In the genomic region with DNA sequence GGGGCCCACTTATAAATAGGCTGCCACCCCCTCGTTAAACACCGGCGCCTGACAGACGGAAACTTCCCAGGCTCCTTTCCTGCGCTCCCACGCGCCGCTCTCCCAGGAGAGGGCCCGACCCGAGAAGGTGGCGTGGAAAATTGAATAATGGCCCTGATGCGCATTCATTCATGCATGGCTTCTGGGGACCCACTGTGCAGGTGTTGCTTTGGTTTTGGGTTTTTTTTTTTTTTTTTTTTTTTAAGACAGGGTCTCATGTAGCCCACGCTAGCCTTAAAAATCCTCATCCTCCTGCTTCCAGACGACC, we compare ENCODE assay signal across 8 mouse cellular contexts. TPM values are rescaled to one million over a fixed set of nuclear protein-coding genes. Genes with fewer than 3 reads are reported as not detected.
DNase-seq lines count a peak whose midpoint lies in the region; ATAC-seq and TF ChIP-seq lines count a peak whose summit lies in the region.

No protein-coding gene starts in this region.

- no peak for TF ChIP-seq POLR2A in testis, adult 2 months (IDR thresholded peaks at IDR 0.05; ENCODE audit: control insufficient read depth, low read depth, low read length)
- TF ChIP-seq POLR2A in embryonic fibroblast, embryonic 13.5 days (IDR thresholded peaks at IDR 0.05; ENCODE audit: low read depth, low read length): no peak

- peak overlapping the region; percentile 89 for H3K4me2 ChIP-seq in intestine, embryonic 15.5 days (replicated peaks)
- peak overlapping the region; percentile 81 for H3K4me2 ChIP-seq in midbrain, postnatal 0 days (ENCODE audit: low read depth, low read length, poor library complexity, severe bottlenecking)

- peaks cover 10% of the 10 kb centered on the region for H3K4me1 ChIP-seq in testis, adult 2 months (ENCODE audit: control insufficient read depth, insufficient read depth, low read length)
- H3K4me1 ChIP-seq in embryonic fibroblast, embryonic 13.5 days (ENCODE audit: control insufficient read depth, insufficient read depth, low read length): no peaks in the 10 kb centered on the region
- H3K4me1 ChIP-seq in intestine, embryonic 15.5 days (replicated peaks): peaks cover 18% of the 10 kb centered on the region
- H3K4me1 ChIP-seq in midbrain, postnatal 0 days (ENCODE audit: insufficient read depth, low read length): no peaks in the 10 kb centered on the region

- under 1% methylated on average over 14 of the region's 14 CpGs for WGBS in intestine, embryonic 15.5 days
- WGBS in midbrain, postnatal 0 days: under 1% methylated on average over 14 of the region's 14 CpGs

- no peak for DNase-seq in testis, postnatal 14 days (ENCODE audit: low spot score)
- DNase-seq in midbrain, postnatal 0 days (ENCODE audit: low spot score): no peak
- no peak for DNase-seq in retina, postnatal 1 day
- no peak for DNase-seq in right cerebral cortex, postnatal 4 days
- no peak for DNase-seq in urinary bladder, postnatal 4 days (ENCODE audit: low spot score in 2 of 2)

- 0 out of 2 replicates have a peak, but pooled peaks cover 1% of the 10 kb centered on the region for H3K36me3 ChIP-seq in testis, adult 2 months (ENCODE audit: control insufficient read depth, insufficient read depth, low read length)
- no peaks in the 10 kb centered on the region for H3K36me3 ChIP-seq in intestine, embryonic 15.5 days
- H3K36me3 ChIP-seq in midbrain, postnatal 0 days (ENCODE audit: insufficient read depth, low read length): no peaks in the 10 kb centered on the region

- H3K9me3 ChIP-seq in intestine, embryonic 15.5 days: no peaks in the 10 kb centered on the region
- H3K9me3 ChIP-seq in midbrain, postnatal 0 days (ENCODE audit: low read length): no peaks in the 10 kb centered on the region

- H3K27ac ChIP-seq in testis, adult 2 months (ENCODE audit: control insufficient read depth, insufficient read depth, low read depth, low read length): no peak overlapping the region
- H3K27ac ChIP-seq in embryonic fibroblast, embryonic 13.5 days (ENCODE audit: insufficient read depth, low read length): no peak overlapping the region
- H3K27ac ChIP-seq in intestine, embryonic 15.5 days: peak overlapping the region; percentile 90
- no peak overlapping the region; the same call in 1 of the 2 replicates for H3K27ac ChIP-seq in midbrain, postnatal 0 days (ENCODE audit: low read depth, low read length)

- peak overlapping the region; percentile 95 for H3K4me3 ChIP-seq in testis, adult 2 months (ENCODE audit: control insufficient read depth, low read depth, low read length)
- peak overlapping the region; percentile 64 for H3K4me3 ChIP-seq in embryonic fibroblast, embryonic 13.5 days (ENCODE audit: insufficient read depth, low read length)
- peak overlapping the region; percentile 81 for H3K4me3 ChIP-seq in intestine, embryonic 15.5 days (replicated peaks)
- H3K4me3 ChIP-seq in midbrain, postnatal 0 days (ENCODE audit: low read depth, low read length): peak overlapping the region; percentile 87

- peak overlapping the region; percentile 81 for H3K9ac ChIP-seq in intestine, embryonic 15.5 days
- H3K9ac ChIP-seq in midbrain, postnatal 0 days (replicated peaks; ENCODE audit: low read length, poor library complexity, severe bottlenecking): peak overlapping the region; percentile 89

- ATAC-seq in intestine, embryonic 15.5 days: no peak
- no peak for ATAC-seq in midbrain, postnatal 0 days (ENCODE audit: low FRiP score)

- no peak for TF ChIP-seq CTCF in testis, adult 2 months (IDR thresholded peaks at IDR 0.05; ENCODE audit: control insufficient read depth, insufficient read depth, insufficient replicate concordance, low read depth, low read length)
- TF ChIP-seq CTCF in embryonic fibroblast, embryonic 13.5 days (IDR thresholded peaks at IDR 0.05; ENCODE audit: borderline replicate concordance, insufficient read depth, low read length): no peak
- TF ChIP-seq CTCF in midbrain, postnatal 0 days (IDR thresholded peaks at IDR 0.05): no peak

- no peaks in the 10 kb centered on the region for H3K27me3 ChIP-seq in testis, adult 2 months (ENCODE audit: control insufficient read depth, insufficient read depth, low read length)
- peaks cover 3% of the 10 kb centered on the region for H3K27me3 ChIP-seq in intestine, embryonic 15.5 days (replicated peaks)
- H3K27me3 ChIP-seq in midbrain, postnatal 0 days (ENCODE audit: insufficient read depth, low read length): no peaks in the 10 kb centered on the region

RNA-seq across cellular contexts. Expression of a gene that starts 0.7 kb away (rescaled TPM):
- 8.7 and 11.0 TPM in 2 replicates for polyA plus RNA-seq in testis, adult 2 months (2012; rRNA removed)
- 5.9 and 6.2 TPM in 2 replicates for polyA plus RNA-seq in embryonic fibroblast, embryonic 13.5 days (2011; ENCODE audit: insufficient read length, low read depth, missing spikeins)
- polyA plus RNA-seq in intestine, embryonic 15.5 days (2015; fragmentation: Nextera tagmentation; extraction: Ambion mirVana): 26.0 and 29.3 TPM in 2 replicates
- total RNA-seq in midbrain, postnatal 0 days (2014; rRNA removed): 42.9 and 45.4 TPM in 2 replicates
- 25.8 and 30.8 TPM in 2 replicates for polyA plus RNA-seq in midbrain, postnatal 0 days (2015; fragmentation: Nextera tagmentation; extraction: Ambion mirVana)

RNA-seq across cellular contexts. Expression of a gene that starts 43.7 kb away (rescaled TPM):
- polyA plus RNA-seq in testis, adult 2 months (2012; rRNA removed): 70.8 and 79.8 TPM in 2 replicates
- 3.1 and 8.0 TPM in 2 replicates for polyA plus RNA-seq in embryonic fibroblast, embryonic 13.5 days (2011; ENCODE audit: insufficient read length, low read depth, missing spikeins)
- 4.7 and 5.1 TPM in 2 replicates for polyA plus RNA-seq in intestine, embryonic 15.5 days (2015; fragmentation: Nextera tagmentation; extraction: Ambion mirVana)
- 0.27 and 9.8 TPM in 2 replicates for total RNA-seq in midbrain, postnatal 0 days (2014; rRNA removed)
- polyA plus RNA-seq in midbrain, postnatal 0 days (2015; fragmentation: Nextera tagmentation; extraction: Ambion mirVana): 2.9 and 3.8 TPM in 2 replicates

RNA-seq across cellular contexts. Expression of a gene that starts 46.9 kb away (rescaled TPM):
- 10.8 and 12.3 TPM in 2 replicates for polyA plus RNA-seq in testis, adult 2 months (2012; rRNA removed)
- polyA plus RNA-seq in embryonic fibroblast, embryonic 13.5 days (2011; ENCODE audit: insufficient read length, low read depth, missing spikeins): 1.4 and 2.0 TPM in 2 replicates
- 1.5 and 2.2 TPM in 2 replicates for polyA plus RNA-seq in intestine, embryonic 15.5 days (2015; fragmentation: Nextera tagmentation; extraction: Ambion mirVana)
- 6.0 TPM in 1 of 2 replicates, not detected in the other for total RNA-seq in midbrain, postnatal 0 days (2014; rRNA removed)
- polyA plus RNA-seq in midbrain, postnatal 0 days (2015; fragmentation: Nextera tagmentation; extraction: Ambion mirVana): 2.7 and 2.8 TPM in 2 replicates

RNA-seq across cellular contexts. Expression of a gene that starts 57.9 kb away (rescaled TPM):
- 46.6 and 47.7 TPM in 2 replicates for polyA plus RNA-seq in testis, adult 2 months (2012; rRNA removed)
- 12.6 and 13.1 TPM in 2 replicates for polyA plus RNA-seq in embryonic fibroblast, embryonic 13.5 days (2011; ENCODE audit: insufficient read length, low read depth, missing spikeins)
- 28.2 and 28.8 TPM in 2 replicates for polyA plus RNA-seq in intestine, embryonic 15.5 days (2015; fragmentation: Nextera tagmentation; extraction: Ambion mirVana)
- total RNA-seq in midbrain, postnatal 0 days (2014; rRNA removed): 52.3 and 75.5 TPM in 2 replicates
- 54.3 and 56.2 TPM in 2 replicates for polyA plus RNA-seq in midbrain, postnatal 0 days (2015; fragmentation: Nextera tagmentation; extraction: Ambion mirVana)
